Mouse (Mus musculus): ENCODE results near the gene Fam122a.

Fam122a gene

GRCm38 (mm10) chr19:24428011-24428410 lies 49.1 kb downstream of the Fam122a start:
- no peak for DNase-seq (ENCODE audit: low spot score)

GRCm38 (mm10) chr19:24427258-24427657 lies 49.9 kb downstream of the Fam122a start:
- no peak for DNase-seq (ENCODE audit: low spot score)

- DNase-seq (ENCODE audit: low spot score), result no peak
Observed at GRCm38 (mm10) chr19:24426759-24427181, 50.4 kb downstream of the Fam122a start.
